Mouse (Mus musculus): Measurements from ENCODE around the gene Sema5a.

GRCm38 (mm10) chr15:32597189-32597588 lies 352.6 kb downstream of the Sema5a start:
- TF ChIP-seq POLR2A (IDR thresholded peaks at IDR 0.05; ENCODE audit: borderline replicate concordance, control insufficient read depth, low read depth, low read length) = no peak
- TF ChIP-seq CTCF (IDR thresholded peaks at IDR 0.05; ENCODE audit: control insufficient read depth, insufficient read depth, low read length) = no peak
